Mouse (Mus musculus): ENCODE measurements around the gene Amph.
A peak's percentile ranks its signal among the peaks of the same experiment; 100 is the strongest.
"Not testable (repeated sequence)": the region's sequence is repeated elsewhere in the genome, so short reads cannot be mapped to it uniquely, and the experiment has no call there.

Gene Amph

GRCm38 (mm10) chr13:18948171-18949028 is at the start of gene Amph:
Gene Amph, plus strand, starts transcription at chr13:18948205.
- peak; percentile 88 for DNase-seq (ENCODE audit: low spot score)

GRCm38 (mm10) chr13:18903623-18904022 is 44.4 kb upstream of the Amph start:
- no peak for DNase-seq (ENCODE audit: low spot score)

GRCm38 (mm10) chr13:18914774-18915173 is 33.2 kb upstream of the Amph start:
- DNase-seq (ENCODE audit: low spot score) = no peak

- DNase-seq (ENCODE audit: low spot score) = not testable (repeated sequence)
Measured at GRCm38 (mm10) chr13:18933191-18933590, 14.8 kb upstream of the Amph start.

DNA sequence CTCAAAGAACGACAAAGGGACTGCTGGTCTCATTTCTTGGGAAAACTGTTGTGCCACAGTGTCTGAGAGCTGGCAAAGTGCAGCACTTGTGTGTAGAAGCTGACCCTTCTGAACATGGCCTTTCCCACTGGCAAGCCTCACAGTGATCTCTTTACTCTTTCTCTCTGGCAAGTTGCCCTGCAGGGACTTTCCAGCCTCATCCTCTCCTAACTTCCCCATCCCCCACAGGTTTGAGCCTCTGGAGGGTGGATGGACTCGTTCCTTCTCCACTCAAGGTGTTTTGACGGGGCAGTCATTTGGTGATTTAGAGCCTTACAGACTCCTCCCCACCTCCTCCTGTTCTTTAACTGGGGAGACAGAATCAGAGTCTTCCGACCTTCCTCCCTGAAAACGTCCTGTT is 319 bp upstream of the Amph start:
- DNase-seq (ENCODE audit: low spot score) = no peak

DNA sequence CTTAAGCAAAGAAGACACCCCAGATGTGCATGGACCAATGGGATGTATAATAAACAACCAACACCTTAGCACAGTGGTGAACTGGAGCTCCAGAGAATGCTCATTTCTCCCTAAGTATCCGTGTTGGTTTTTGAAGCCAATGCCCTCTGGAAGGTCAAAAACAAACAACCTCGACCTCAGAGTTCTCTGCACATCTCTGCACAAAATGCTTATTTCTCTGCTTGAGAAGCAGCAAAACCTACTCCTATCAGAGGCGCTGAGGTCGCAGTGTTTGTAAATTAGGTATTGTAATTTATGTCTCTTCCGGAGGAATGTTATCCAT is 985 bp downstream of the Amph start:
- no peak for DNase-seq (ENCODE audit: low spot score)

- DNase-seq (ENCODE audit: low spot score) = no peak
Measured at GRCm38 (mm10) chr13:18949626-18950200, 1.7 kb downstream of the Amph start.

DNA sequence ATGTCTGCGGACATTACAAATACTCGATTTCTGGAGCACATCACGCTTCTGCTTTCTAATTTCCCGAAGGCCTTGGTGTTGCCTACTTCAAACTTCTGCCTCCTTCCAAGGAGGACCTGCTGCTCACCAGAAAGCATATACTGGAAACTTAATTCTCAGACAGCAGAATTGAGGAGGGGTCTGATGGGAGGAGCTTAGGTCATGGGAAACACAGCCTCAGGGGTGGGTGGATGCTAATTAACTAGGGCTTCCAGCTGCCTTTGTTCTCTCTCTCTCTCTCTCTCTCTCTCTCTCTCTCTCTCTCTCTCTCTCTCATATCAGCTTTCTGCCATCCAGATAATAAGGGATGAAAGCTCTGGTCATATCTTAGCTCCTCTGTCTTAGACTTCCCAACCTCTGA is 5.6 kb downstream of the Amph start:
- no peak for DNase-seq (ENCODE audit: low spot score)

DNA sequence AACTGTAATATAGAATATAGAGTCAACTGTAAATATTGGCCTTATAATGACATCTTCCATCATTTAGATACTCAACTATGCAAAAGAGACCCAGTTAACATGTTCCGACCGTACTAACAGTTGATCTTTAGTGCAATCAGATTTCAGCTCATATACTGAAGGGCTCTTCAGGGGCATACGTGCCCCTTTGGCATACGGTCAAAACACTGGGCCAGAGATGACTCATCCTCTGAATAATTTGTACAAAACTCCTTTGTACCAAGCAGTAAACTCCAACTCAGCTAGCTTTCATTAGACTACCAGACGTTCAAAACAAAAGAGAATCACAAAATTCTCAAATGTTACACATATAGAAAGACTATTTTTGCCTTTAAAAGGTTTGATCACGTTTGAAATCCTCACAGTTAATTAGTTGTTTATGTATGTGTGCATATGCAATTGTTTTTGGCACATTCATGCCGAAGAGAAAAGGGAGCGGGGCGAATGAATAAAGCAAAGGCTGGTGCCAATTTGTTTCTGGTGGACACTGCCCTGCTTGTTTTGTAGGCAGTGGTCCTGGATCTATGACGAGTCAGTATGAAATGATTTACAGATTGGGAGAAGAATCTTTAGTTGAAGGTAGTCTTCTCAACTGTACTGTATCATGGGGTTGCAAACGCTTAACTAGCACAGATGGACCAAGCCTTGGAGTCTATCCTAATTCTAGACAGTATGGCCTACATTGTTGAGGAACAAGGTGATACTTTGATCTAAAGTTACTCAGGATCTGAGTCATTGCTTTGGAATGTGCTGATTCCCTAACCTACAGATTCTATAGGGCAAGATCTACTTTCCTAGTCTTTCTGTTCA is 8.3 kb downstream of the Amph start:
- peak; percentile 28 for DNase-seq (ENCODE audit: low spot score)

GRCm38 (mm10) chr13:18957028-18957427 is 9.0 kb downstream of the Amph start:
- DNase-seq (ENCODE audit: low spot score) = no peak

- no peak for DNase-seq (ENCODE audit: low spot score)
Measured at GRCm38 (mm10) chr13:18972571-18972970, 24.6 kb downstream of the Amph start.

DNA sequence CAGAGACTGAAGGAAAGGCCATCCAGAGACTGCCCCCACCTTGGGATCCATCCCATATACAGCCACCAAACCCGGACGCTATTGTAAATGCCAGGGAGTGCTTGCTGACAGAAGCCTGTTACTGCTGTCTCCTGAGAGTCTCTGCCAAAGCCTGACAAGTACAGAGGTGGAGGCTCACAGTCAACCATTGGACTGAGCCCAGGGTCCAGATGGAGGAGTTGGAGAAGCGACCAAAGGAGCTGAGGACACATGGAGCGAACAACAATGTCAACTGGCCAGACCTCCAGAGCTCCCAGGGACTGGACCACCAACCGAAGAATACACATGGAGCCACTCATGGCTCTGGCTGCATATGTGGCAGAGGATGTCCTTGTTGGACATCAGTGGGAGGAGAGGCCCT is 26.3 kb downstream of the Amph start:
- no peak for DNase-seq (ENCODE audit: low spot score)

GRCm38 (mm10) chr13:18987266-18987665 is 39.3 kb downstream of the Amph start:
- DNase-seq (ENCODE audit: low spot score) = no peak

GRCm38 (mm10) chr13:18988323-18988722 is 40.3 kb downstream of the Amph start:
- DNase-seq (ENCODE audit: low spot score) = no peak

- DNase-seq (ENCODE audit: low spot score) = no peak
Measured at GRCm38 (mm10) chr13:18989185-18989714, 41.2 kb downstream of the Amph start.

DNA sequence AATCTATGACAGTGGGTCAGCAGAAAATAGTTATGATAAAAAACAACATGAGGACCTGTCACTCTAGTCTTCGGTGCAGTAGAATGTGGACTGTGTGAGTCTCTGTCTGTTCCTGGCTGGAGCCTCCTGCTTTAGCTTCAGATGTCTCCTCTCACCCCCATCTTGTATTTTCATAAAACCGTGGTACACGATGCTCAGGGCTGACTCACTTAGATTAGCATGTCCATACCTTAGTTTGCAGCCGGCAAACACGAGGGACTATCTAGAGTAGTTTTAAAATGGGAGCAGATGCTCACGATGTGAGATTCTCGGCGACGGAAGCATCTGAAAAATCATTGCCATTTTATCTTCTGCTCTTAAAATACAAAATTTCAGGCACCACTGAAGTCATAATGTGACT is 54.5 kb downstream of the Amph start:
- DNase-seq (ENCODE audit: low spot score) = no peak

GRCm38 (mm10) chr13:19004406-19004805 is 56.4 kb downstream of the Amph start:
- DNase-seq (ENCODE audit: low spot score) = no peak

GRCm38 (mm10) chr13:19008440-19008839 is 60.4 kb downstream of the Amph start:
- no peak for DNase-seq (ENCODE audit: low spot score)

- no peak for DNase-seq (ENCODE audit: low spot score)
Measured at GRCm38 (mm10) chr13:19014825-19015375, 66.9 kb downstream of the Amph start.

DNA sequence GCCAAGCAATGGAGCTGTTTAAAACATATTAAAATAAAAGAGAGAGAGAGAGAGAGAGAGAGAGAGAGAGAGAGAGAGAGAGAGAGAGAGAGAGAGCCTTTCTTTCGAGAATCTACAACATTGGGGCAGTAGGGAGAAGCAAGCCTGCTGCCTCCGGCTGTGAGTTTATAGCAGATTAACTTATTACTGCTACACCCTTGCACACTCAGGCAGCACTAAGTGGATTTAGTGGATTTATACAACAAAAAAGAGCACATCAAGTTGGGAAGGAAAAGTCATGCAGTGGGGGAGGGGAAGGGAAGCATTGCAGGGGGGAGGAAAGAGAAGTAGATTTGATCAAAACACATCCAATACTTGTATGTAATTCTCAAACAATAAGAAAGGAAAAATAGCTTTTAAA is 73.5 kb downstream of the Amph start:
- DNase-seq (ENCODE audit: low spot score) = no peak

DNA sequence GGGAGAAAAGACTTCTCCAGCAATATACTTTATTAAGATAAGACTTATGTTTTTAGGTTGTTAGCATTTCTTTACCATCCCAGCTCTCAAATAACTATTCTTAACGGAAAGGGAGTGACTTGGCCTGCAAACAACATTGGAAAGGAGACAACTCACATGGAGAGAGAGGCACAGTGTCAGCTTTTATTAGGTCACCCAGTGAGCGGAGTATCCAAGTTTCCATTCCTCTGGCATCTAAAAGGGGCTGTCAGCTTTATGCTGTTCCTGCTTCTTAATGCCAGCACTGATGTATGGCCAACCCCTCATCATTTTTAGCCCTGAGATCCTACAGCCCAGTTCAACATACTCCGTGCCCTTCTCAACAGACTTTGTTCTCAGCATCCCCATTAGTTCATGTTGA is 74.3 kb downstream of the Amph start:
- no peak for DNase-seq (ENCODE audit: low spot score)

DNA sequence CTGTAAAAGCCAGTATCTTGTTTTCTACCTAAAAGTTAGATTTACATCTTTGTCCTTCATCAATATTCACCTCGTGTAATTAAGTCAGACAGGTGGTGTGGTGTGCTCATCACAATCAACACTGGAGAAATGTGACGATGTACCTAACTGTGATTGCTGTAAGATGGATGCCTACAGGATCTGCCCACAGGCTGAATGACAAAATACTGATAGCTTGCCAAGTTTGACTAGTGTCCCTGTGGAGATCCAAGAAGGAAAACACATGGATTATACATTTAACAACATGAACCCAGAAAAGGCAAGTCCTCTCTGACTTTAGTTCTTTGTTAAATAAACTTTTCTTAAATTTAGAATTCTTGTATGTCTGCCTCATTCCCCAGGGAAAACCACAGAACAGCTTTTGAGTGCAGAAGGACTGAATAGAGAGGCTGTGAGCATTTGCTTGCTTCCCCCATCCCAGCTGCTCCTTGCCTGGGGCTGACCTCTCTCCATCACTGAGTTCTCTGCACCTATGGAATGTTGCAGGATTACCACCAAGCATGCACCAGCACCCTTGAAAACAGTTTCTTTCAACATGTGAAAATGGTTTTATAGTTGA is 77.2 kb downstream of the Amph start:
- no peak for DNase-seq (ENCODE audit: low spot score)

Measured in layer of hippocampus, adult 11-12 months (tissue).